Mouse (Mus musculus) ES-E14 (cell line): Measurements from ENCODE around the gene Gabra5.

Experiments used
- HCFC1 ChIP-seq: IDR thresholded peaks from 2 replicates; pipeline ENCODE4 v1.6.1; 2012; ENCODE audit warnings: low read length, inconsistent platforms, borderline replicate concordance; ENCODE audit not compliant: insufficient read depth
- MAFK ChIP-seq: IDR thresholded peaks from 2 replicates; pipeline ENCODE4 v1.6.1; 2014; ENCODE audit warnings: mild to moderate bottlenecking, low read depth, low read length, inconsistent platforms; ENCODE audit not compliant: insufficient read depth
- ZC3H11A ChIP-seq: IDR thresholded peaks from 2 replicates; pipeline ENCODE4 v1.6.1; 2012; ENCODE audit warnings: low read depth, mild to moderate bottlenecking, inconsistent platforms, low read length, borderline replicate concordance
- ZNF384 ChIP-seq: IDR thresholded peaks from 2 replicates; pipeline ENCODE4 v1.6.1; 2012; ENCODE audit warnings: low read depth, low read length, inconsistent platforms

- no peak for TF ChIP-seq ZNF384
- no peak for TF ChIP-seq HCFC1
- no peak for TF ChIP-seq MAFK
- no peak for TF ChIP-seq ZC3H11A
Measured at GRCm38 (mm10) chr7:57393551-57393950, 116.3 kb downstream of the Gabra5 start.
